Mouse (Mus musculus) intestine, postnatal 0 days (tissue): Measurements from ENCODE around the gene Ephb1. TPM values are rescaled to one million over a fixed set of nuclear protein-coding genes. Genes with fewer than 3 reads are reported as not detected.

Source experiments
- ATAC-seq: fragments of 200-750 bp; cut with Nextera tagmentation; 2 replicates; pipeline ENCODE4 v1.8.0; 2017; ENCODE audit warnings: mild to moderate bottlenecking, moderate TSS enrichment, moderate library complexity
- H3K27ac ChIP-seq: fragments of 300-500 bp; sonication (generic); 2 replicates; pipeline ENCODE4 v1.5.1; 2014; ENCODE audit warnings: mild to moderate bottlenecking, low read depth, low read length, moderate library complexity
- H3K27me3 ChIP-seq: fragments of 300-500 bp; sonication (generic); replicated peaks from 2 replicates; pipeline ENCODE4 v1.6.1; 2014; ENCODE audit warnings: low read length, mixed read lengths; ENCODE audit not compliant: control insufficient read depth, insufficient read depth
- H3K36me3 ChIP-seq: fragments of 300-500 bp; sonication (generic); 2 replicates; pipeline ENCODE4 v1.6.1; 2014; ENCODE audit warnings: mild to moderate bottlenecking, moderate library complexity; ENCODE audit not compliant: control insufficient read depth, insufficient read depth
- H3K4me1 ChIP-seq: fragments of 300-500 bp; sonication (generic); replicated peaks from 2 replicates; pipeline ENCODE4 v1.6.1; 2014; ENCODE audit warnings: antibody characterized with exemption, low read length, mixed read lengths; ENCODE audit not compliant: control insufficient read depth, insufficient read depth
- H3K4me2 ChIP-seq: fragments of 300-500 bp; sonication (generic); replicated peaks from 2 replicates; pipeline ENCODE4 v1.6.1; 2014; ENCODE audit warnings: low read depth, mild to moderate bottlenecking, moderate library complexity
- H3K4me3 ChIP-seq: fragments of 300-500 bp; sonication (generic); 2 replicates; pipeline ENCODE4 v1.5.1; 2014; ENCODE audit warnings: low read depth, low read length
- H3K9ac ChIP-seq: fragments of 300-500 bp; sonication (generic); 2 replicates; pipeline ENCODE4 v1.6.1; 2014; ENCODE audit warnings: mild to moderate bottlenecking, low read depth, low read length
- H3K9me3 ChIP-seq: fragments of 300-500 bp; sonication (generic); 2 replicates; pipeline ENCODE4 v1.6.1; 2016; ENCODE audit warnings: mixed run types; ENCODE audit not compliant: control insufficient read depth
- CTCF ChIP-seq: sonication (generic); IDR thresholded peaks from 2 replicates; pipeline ENCODE4 v1.5.1; 2016; ENCODE audit warnings: low read depth, mild to moderate bottlenecking, control low read depth, antibody characterized with exemption, moderate library complexity
- WGBS: fragments of 180-500 bp; shearing (Covaris S2); extraction: QIAGEN DNeasy Blood & Tissue Kit; methylation state at CpG from one replicate; pipeline ENCODE4 v1.1.7; 2014; 5-methylcytosine and 5-hydroxymethylcytosine counted together
- polyA plus RNA-seq: library from polyadenylated mRNA; unstranded; fragments of >200 nt; fragmentation: Nextera tagmentation; extraction: Ambion mirVana; gene quantifications from 2 replicates; pipeline ENCODE4 v1.2.1, GENCODE M21; 2015

The Ephb1 gene
- polyA plus RNA-seq, 1 experiment from 2014 or later: 1.3 TPM

- no peaks in the 10 kb centered on the region for H3K4me1 ChIP-seq
- no peak overlapping the region for H3K4me3 ChIP-seq
- H3K27ac ChIP-seq: no peak overlapping the region
- WGBS: 65% methylated on average over 10 of the region's 10 CpGs
- no peaks in the 10 kb centered on the region for H3K9me3 ChIP-seq
- H3K9ac ChIP-seq: no peak overlapping the region
- no peaks in the 10 kb centered on the region for H3K36me3 ChIP-seq
- no peaks in the 10 kb centered on the region for H3K27me3 ChIP-seq
- no peak for TF ChIP-seq CTCF
- no peak overlapping the region for H3K4me2 ChIP-seq
- ATAC-seq: no peak
These were observed 287.9 kb downstream of the Ephb1 start for GRCm38 (mm10) chr9:102066601-102067000.

DNA sequence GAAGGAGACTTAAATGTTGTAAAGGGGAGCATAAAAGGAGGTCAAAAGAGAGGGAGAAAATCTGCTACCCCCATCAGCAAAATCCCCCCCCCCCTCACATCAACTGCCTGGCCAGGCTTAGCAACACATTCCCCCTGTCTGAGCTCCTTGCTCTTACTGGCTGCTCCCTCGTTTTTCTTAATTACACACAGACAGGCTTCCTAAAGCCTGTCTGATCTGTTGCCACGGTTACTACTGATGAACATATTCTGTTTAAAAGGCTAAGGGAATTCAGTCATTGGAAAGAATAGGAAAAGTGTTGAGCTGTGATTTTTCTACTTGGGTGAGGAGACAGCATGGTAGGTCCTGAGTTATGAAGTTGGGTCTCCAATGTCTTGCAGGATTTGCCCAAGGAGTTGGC, 308.6 kb downstream of the Ephb1 start:
- Histone ChIP-seq H3K27ac (no peak overlapping the region), H3K27me3 (no peaks in the 10 kb centered on the region), H3K9ac (no peak overlapping the region), H3K9me3 (no peaks in the 10 kb centered on the region), H3K4me3 (no peak overlapping the region), H3K36me3 (no peaks in the 10 kb centered on the region), H3K4me2 (no peak overlapping the region), H3K4me1 (no peaks in the 10 kb centered on the region)
- no peak for TF ChIP-seq CTCF
- WGBS: 31% methylated on average over 2 of the region's 2 CpGs
- ATAC-seq: no peak

DNA sequence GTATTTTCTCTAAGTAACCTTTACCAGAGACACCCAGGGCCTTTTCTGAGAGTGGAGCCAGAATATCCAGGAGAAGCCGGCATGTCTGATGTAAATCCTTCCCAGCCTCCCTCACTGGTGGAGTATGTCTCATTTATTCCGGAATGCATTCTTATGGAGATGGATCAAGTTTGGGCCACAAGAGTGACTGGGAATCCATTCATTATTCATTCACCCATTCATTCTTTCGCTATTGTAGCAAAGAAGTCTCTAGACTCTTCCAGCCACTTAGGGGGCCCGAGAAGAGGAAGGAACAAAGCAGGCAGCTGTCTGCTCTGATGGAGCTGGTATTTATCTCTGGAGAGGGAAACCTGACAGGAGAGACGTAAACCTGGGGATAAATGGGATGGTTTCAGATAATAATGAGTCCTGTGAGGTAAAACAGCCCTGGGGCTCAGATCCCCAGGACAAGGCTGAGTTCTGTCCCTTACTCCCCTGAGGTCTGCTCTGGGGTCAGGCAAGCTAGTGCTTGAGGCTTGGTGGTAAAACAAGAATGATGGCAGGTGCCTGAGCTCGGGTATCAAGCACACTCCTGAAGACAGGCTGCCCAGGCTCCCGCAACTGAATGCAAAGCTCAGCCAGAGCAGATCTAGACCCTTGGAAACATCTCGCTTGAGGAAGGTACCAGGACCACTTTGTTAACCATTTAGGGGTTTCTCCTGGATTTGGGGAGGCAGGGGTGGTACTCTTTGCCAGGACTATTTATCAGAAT, 309.2 kb downstream of the Ephb1 start:
- no peak overlapping the region for H3K4me2 ChIP-seq
- 51% methylated on average over 8 of the region's 8 CpGs for WGBS
- H3K4me3 ChIP-seq: no peak overlapping the region
- H3K9ac ChIP-seq: no peak overlapping the region
- ATAC-seq: no peak
- no peaks in the 10 kb centered on the region for H3K27me3 ChIP-seq
- H3K27ac ChIP-seq: no peak overlapping the region
- H3K4me1 ChIP-seq: no peaks in the 10 kb centered on the region
- H3K9me3 ChIP-seq: no peaks in the 10 kb centered on the region
- no peak for TF ChIP-seq CTCF
- no peaks in the 10 kb centered on the region for H3K36me3 ChIP-seq

DNA sequence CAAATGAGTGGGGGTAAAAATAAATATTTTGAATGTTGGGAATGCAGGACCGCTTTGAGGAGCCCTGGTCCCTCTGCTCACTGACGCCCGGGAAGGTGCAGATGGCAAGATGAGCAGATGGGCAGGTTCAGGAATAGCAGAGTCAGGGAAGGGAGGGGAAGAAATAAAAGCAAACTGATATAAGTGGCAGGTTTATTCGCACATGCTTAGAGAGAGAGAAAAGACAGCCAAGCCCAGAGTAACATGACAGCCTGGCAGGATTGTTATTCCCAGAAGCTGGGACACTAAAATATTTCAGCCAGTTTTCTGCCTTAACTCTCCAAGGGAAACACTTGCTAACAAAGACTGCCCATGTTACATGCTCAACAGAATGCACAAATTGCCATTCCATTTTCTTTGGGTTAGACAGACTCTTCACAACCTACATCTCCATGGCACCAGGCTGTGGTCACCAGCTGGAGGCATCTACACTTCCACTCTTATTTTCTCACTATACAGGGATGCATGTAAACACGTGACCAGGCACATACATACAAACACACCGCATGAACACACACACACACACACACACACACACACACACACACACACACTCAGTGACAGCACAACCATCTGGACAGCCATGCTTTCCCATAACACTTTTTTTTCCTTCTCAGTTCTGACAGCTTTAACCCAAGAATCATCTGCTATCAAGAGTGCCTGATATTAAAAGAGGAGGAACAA, 315.3 kb downstream of the Ephb1 start:
- no peak overlapping the region for H3K27ac ChIP-seq
- whole genome bisulfite sequencing: 50% methylated on average over 6 of the region's 6 CpGs
- H3K4me1 ChIP-seq: no peaks in the 10 kb centered on the region
- no peak overlapping the region for H3K9ac ChIP-seq
- no peak overlapping the region for H3K4me2 ChIP-seq
- H3K4me3 ChIP-seq: no peak overlapping the region
- no peak for TF ChIP-seq CTCF
- H3K27me3 ChIP-seq: no peaks in the 10 kb centered on the region
- no peak for ATAC-seq
- no peaks in the 10 kb centered on the region for H3K9me3 ChIP-seq
- no peaks in the 10 kb centered on the region for H3K36me3 ChIP-seq

- no peak for TF ChIP-seq CTCF
- no peak overlapping the region for H3K4me2 ChIP-seq
- ATAC-seq: no peak
- no peak overlapping the region for H3K4me3 ChIP-seq
- no peaks in the 10 kb centered on the region for H3K36me3 ChIP-seq
- no peaks in the 10 kb centered on the region for H3K9me3 ChIP-seq
- no peak overlapping the region for H3K9ac ChIP-seq
- WGBS: 64% methylated on average over 5 of the region's 5 CpGs
- H3K27me3 ChIP-seq: no peaks in the 10 kb centered on the region
- H3K4me1 ChIP-seq: no peaks in the 10 kb centered on the region
- no peak overlapping the region for H3K27ac ChIP-seq
These were observed 318.4 kb downstream of the Ephb1 start for GRCm38 (mm10) chr9:102036132-102036531.

DNA sequence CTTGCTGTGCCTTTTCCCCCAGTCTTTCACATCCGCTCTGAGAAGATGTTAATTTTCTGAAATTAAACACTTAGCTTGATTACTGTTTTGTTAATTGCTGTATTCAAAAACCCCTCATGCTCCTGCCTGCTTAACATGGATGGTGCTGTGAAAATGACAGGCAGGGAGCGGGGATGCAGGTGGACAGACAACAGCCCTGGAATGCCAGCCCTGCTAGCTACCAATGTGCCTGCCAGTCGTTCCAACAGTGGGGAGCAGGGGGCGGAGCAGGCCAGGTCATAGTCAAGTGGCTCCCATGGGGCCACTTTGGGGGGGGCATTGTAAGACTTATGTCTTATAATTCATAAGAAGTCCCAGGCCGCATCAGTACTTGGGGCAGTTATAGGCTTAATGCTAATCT, 321.3 kb downstream of the Ephb1 start:
- no peaks in the 10 kb centered on the region for H3K36me3 ChIP-seq
- no peaks in the 10 kb centered on the region for H3K4me1 ChIP-seq
- no peak for TF ChIP-seq CTCF
- H3K9me3 ChIP-seq: no peaks in the 10 kb centered on the region
- WGBS: 72% methylated on average over 5 of the region's 5 CpGs
- no peak overlapping the region for H3K9ac ChIP-seq
- ATAC-seq: no peak
- H3K4me2 ChIP-seq: no peak overlapping the region
- H3K27me3 ChIP-seq: no peaks in the 10 kb centered on the region
- no peak overlapping the region for H3K27ac ChIP-seq
- no peak overlapping the region for H3K4me3 ChIP-seq
